Mouse (Mus musculus): ENCODE results near the gene Efcab2. TPM values are rescaled to one million over a fixed set of nuclear protein-coding genes. Genes with fewer than 3 reads are reported as not detected.

The Efcab2 gene
- polyA plus RNA-seq (2015; fragmentation: Nextera tagmentation; extraction: Ambion mirVana) = 4.1 and 5.2 TPM in 2 replicates

DNA sequence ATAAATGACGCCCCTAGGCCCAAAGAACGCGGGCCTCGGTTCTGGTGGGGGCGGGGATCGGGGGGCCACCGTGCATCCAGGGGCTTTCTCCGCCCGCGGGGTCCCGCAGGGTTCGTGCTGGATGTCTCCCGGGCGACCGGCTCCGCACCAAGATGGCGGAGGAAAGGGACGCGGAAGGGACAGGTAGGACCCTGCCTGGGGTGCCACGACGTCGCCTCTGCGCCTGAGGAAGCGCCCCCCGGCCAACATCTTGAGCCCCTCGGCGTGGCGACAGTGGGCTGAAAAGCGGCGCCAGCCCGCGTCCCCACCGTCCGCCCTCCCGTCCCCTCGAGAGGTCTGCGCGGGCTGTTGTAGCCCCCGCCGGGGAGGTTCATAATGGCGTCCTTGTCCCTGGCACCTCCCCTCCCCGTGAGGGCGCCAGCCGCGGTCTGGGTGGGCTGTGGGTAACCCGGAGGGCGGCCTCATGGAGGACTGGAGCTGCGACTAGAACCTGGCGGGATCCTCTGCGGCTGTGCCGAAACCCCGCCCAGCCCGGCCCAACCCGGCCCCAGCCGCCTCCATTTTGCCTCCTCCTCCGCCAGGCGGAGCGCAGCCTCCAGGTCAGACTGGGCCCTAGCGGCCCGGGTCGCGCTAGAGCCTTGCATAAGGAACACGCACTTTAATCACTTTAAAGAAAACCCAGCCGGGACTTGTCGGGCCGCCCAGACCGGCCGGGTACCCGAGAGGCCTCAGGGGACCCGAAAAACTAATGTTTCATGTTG, at the start of gene Efcab2:
TSS of gene Efcab2 (plus strand) at position 135 of the 761 bp plus-strand sequence.
- 1% methylated on average over 66 of the region's 70 CpGs for WGBS
- no peaks in the 10 kb centered on the region for H3K9me3 ChIP-seq
- H3K4me2 ChIP-seq = peak within 1 kb of the TSS; percentile 64
- no peaks in the 10 kb centered on the region for H3K27me3 ChIP-seq
- peak within 1 kb of the TSS; percentile 97 for H3K9ac ChIP-seq
- peak within 1 kb of the TSS; percentile 62 for H3K4me3 ChIP-seq
- H3K36me3 ChIP-seq = no peaks in the 10 kb centered on the region
- H3K27ac ChIP-seq = peak within 1 kb of the TSS; percentile 100
- peaks cover 1% of the 10 kb centered on the region for H3K4me1 ChIP-seq
- peak; percentile 97 for ATAC-seq (ENCODE audit: insufficient number of reproducible peaks, insufficient read depth, low FRiP score, low TSS enrichment, low read depth)

DNA sequence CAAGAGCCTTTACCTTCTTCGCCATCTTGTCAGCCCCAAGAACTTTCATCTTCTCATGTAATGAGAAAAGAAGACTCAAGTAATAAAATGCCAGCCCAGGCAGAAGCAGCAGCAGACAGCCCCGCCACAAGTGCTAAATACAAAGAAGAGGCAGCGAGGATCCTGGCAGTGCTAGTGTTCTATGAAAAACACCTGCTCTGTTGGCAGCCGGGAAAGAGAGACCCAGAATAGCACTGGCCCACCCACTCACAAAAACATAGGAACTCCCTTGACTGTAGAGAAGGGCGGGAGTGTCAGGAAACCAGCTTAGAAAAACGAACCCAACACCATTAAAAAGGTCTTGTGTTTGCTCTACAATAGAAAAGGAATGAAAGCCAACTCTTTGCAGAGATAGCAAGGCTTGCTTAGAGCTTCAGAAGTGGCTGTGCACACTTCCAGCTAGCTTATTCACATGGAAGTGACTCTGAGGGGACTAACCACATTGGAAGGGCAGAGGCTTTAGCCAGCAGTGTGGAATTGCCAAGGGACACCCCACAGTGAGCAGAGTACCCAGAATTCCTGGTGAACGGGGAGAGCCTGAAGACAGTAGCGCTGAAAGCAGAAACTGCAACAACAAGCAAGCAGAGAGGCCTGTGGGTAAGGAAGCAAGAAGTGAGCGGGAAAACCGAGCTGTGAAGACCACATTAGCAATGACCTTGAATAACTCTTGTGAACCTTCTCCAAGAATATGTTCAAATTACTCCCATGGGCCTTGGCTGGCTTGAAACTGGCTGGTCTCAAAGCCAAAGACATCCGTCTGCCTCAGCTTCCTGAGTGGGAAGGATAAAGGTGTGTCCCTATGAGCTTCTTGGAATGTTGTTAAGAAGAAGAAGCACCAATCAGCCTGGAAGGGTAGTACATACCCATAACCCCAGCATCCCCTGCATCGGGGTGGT, 47.8 kb upstream of the Efcab2 start:
- no peak for ATAC-seq (ENCODE audit: insufficient number of reproducible peaks, insufficient read depth, low FRiP score, low TSS enrichment, low read depth)

DNA sequence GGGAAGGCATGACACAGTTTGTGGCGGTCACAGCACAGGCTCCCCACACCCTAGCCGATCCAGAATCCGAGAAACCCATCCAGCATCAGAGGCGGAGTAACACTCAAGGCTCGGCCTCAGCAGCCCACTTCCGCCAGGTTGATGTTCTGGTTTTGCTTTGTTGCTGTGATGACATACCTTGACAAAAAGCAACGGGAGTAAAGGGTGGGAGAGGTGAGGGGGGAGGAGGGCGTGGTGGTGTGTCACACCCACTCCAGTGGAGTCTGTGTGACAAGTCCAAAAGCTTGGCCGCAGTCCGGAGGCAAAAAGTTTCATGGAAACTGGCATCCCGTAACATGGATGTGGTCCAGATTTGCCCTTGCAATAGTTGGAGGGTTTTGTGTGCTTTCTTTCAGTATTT, 45.6 kb upstream of the Efcab2 start:
- Histone ChIP-seq H3K4me3 (no peak overlapping the region), H3K27me3 (no peaks in the 10 kb centered on the region), H3K27ac (no peak overlapping the region), H3K4me2 (no peak overlapping the region), H3K9me3 (no peaks in the 10 kb centered on the region), H3K36me3 (no peaks in the 10 kb centered on the region), H3K9ac (no peak overlapping the region), H3K4me1 (peaks cover 5% of the 10 kb centered on the region; the same call in 1 of the 2 replicates)
- no peak for ATAC-seq (ENCODE audit: insufficient number of reproducible peaks, insufficient read depth, low FRiP score, low TSS enrichment, low read depth)
- 82% methylated on average over 11 of the region's 11 CpGs for WGBS

More for the DNA sequence above, 47.8 kb upstream of the Efcab2 start:
- Histone ChIP-seq H3K27me3 (no peaks in the 10 kb centered on the region), H3K27ac (no peak overlapping the region), H3K36me3 (no peaks in the 10 kb centered on the region), H3K4me3 (no peak overlapping the region), H3K4me1 (peaks cover 5% of the 10 kb centered on the region; the same call in 1 of the 2 replicates), H3K4me2 (no peak overlapping the region), H3K9ac (no peak overlapping the region), H3K9me3 (no peaks in the 10 kb centered on the region)
- WGBS = 62% methylated on average over 12 of the region's 12 CpGs

DNA sequence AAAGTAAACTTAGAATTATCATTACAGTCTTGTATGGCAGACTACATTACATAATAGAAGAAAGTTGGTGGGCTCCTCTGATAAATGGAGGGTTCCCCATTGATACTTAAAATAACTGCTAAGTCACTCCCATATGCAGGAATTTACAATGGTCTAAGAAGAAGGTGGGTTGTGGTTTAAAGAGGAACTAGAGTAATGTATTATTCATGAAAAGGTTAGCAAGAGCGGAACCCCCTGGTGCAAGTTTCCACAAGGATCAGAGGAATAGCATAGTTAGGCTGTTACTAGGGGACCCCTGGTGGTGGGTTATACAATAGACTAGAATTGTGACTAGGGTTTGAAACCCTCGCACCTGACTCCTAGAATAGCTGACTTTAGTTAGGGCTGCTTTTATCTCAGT, 45.2 kb upstream of the Efcab2 start:
- WGBS = 75% methylated on average over 2 of the region's 2 CpGs
- Histone ChIP-seq H3K27me3 (no peaks in the 10 kb centered on the region), H3K4me1 (peaks cover 5% of the 10 kb centered on the region; the same call in 1 of the 2 replicates), H3K4me3 (no peak overlapping the region), H3K9me3 (no peaks in the 10 kb centered on the region), H3K4me2 (no peak overlapping the region), H3K36me3 (no peaks in the 10 kb centered on the region), H3K27ac (no peak overlapping the region), H3K9ac (no peak overlapping the region)
- ATAC-seq (ENCODE audit: insufficient number of reproducible peaks, insufficient read depth, low FRiP score, low TSS enrichment, low read depth) = no peak

DNA sequence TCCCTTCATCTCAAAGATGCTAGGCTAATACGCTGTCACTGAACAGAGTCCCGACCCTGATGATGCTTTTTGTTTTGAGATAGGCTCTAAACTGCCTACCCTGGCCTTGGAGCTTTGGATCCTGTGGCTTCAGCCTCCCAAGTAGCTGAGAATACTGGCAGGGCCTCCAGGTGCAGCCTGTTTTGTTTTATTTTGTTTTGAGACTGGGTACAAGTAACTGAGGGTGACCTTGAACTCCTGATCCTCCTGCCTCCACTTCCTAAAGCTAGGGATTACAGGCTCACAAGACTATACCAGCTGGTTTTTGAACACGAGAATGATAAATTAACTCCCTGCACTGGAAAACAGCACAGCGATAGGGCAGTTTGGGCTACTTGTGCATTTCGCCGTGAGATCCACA, 40.7 kb upstream of the Efcab2 start:
- H3K36me3 ChIP-seq = no peaks in the 10 kb centered on the region

DNA sequence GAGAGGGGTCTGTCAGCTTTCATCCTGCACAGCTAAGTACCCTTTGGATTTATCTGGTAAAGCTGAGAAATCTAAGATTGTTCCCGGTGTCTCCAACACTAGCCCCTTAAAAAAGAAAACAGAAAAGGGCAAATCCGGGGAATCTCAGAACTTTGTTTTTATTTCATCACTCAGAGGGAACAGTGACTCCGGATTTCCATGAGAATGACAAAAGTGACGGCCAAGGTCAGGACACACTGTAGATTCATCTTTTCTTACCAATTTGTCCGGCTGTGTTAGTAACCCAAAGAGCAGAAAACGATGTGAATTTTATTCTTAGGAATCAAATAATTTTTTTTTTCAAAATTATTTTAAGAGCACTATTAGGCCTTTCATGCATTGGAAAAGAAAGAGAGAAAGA, 37.8 kb upstream of the Efcab2 start:
- Histone ChIP-seq H3K9ac (no peak overlapping the region), H3K27me3 (no peaks in the 10 kb centered on the region), H3K9me3 (no peaks in the 10 kb centered on the region), H3K36me3 (no peaks in the 10 kb centered on the region), H3K4me3 (no peak overlapping the region), H3K4me1 (peaks cover 4% of the 10 kb centered on the region; the same call in 1 of the 2 replicates), H3K27ac (no peak overlapping the region), H3K4me2 (no peak overlapping the region)
- no peak for ATAC-seq (ENCODE audit: insufficient number of reproducible peaks, insufficient read depth, low FRiP score, low TSS enrichment, low read depth)
- 68% methylated on average over 6 of the region's 6 CpGs for WGBS

More for the DNA sequence above, 40.7 kb upstream of the Efcab2 start:
- no peaks in the 10 kb centered on the region for H3K27me3 ChIP-seq
- no peak for ATAC-seq (ENCODE audit: insufficient number of reproducible peaks, insufficient read depth, low FRiP score, low TSS enrichment, low read depth)
- 79% methylated on average over 6 of the region's 6 CpGs for WGBS
- no peak overlapping the region for H3K9ac ChIP-seq
- H3K4me2 ChIP-seq = no peak overlapping the region
- no peak overlapping the region for H3K4me3 ChIP-seq
- no peak overlapping the region for H3K27ac ChIP-seq
- no peaks in the 10 kb centered on the region for H3K9me3 ChIP-seq
- peaks cover 4% of the 10 kb centered on the region; the same call in 1 of the 2 replicates for H3K4me1 ChIP-seq

DNA sequence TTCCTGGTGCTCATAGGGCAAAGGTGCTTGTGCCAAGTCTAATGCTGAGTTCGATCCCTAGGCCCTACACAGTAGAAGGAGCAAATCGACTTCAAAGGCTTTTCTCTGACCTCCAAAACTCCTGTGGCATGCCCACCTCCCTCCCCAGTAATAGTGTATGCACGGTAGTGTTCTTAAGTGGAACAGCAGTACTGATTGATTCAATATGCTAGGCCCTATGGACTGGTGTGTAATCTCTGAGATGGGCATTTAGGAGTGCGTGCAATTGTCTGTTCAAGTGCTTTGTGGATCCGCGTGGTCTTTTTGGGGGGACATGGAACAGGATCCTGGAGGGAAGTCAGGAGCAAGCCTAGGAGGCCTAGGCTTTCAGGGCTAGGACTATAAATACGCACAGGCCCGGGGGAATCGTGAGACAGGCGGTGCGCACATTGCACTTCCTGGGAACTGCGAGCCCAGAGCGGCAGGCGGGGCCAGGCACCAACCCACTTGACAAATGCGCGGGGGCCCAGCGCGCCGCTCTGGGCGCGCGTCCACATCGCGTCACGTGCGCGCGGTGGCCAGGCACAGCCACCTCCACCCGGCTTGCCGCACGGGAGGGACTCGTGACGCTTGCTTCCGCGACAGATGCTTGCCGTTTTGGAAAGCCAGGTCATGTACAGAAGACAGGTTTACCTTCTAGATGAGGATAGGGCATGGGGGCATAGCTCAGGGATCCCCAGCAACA, 37.2 kb upstream of the Efcab2 start:
- Histone ChIP-seq H3K27ac (peak overlapping the region; percentile 69), H3K4me3 (peak overlapping the region; percentile 50), H3K4me1 (peaks cover 4% of the 10 kb centered on the region; the same call in 1 of the 2 replicates), H3K27me3 (no peaks in the 10 kb centered on the region), H3K4me2 (peak overlapping the region; percentile 82), H3K9ac (peak overlapping the region; percentile 70), H3K9me3 (no peaks in the 10 kb centered on the region), H3K36me3 (no peaks in the 10 kb centered on the region)
- ATAC-seq (ENCODE audit: insufficient number of reproducible peaks, insufficient read depth, low FRiP score, low TSS enrichment, low read depth) = peak; percentile 85
- WGBS = 1% methylated on average over 36 of the region's 36 CpGs

DNA sequence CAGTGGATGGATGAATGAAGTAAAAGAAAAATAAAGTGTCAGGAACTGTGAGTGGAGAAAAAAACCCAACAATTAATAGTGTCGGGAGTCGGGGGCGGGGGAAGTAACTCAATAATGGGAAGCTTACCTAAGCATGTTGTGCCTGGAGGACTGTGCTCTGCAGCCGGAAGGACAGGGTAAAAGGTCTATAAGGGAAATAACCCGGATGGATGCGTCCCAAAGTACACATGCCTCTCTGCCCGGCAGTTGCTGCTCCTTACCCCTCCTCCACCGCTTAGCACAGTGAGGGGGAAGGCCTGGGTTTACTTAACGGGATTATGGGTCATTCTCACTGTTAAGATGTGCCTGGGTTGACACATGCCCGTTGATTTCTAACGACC, 36.6 kb upstream of the Efcab2 start:
- WGBS = 1% methylated on average over 11 of the region's 11 CpGs
- H3K4me3 ChIP-seq = peak overlapping the region; percentile 50
- H3K9ac ChIP-seq = peak overlapping the region; percentile 70
- H3K27me3 ChIP-seq = no peaks in the 10 kb centered on the region
- H3K36me3 ChIP-seq = no peaks in the 10 kb centered on the region
- H3K4me2 ChIP-seq = peak overlapping the region; percentile 82
- peak; percentile 44 for ATAC-seq (ENCODE audit: insufficient number of reproducible peaks, insufficient read depth, low FRiP score, low TSS enrichment, low read depth)
- H3K4me1 ChIP-seq = peaks cover 4% of the 10 kb centered on the region; the same call in 1 of the 2 replicates
- peak overlapping the region; percentile 69 for H3K27ac ChIP-seq
- no peaks in the 10 kb centered on the region for H3K9me3 ChIP-seq

DNA sequence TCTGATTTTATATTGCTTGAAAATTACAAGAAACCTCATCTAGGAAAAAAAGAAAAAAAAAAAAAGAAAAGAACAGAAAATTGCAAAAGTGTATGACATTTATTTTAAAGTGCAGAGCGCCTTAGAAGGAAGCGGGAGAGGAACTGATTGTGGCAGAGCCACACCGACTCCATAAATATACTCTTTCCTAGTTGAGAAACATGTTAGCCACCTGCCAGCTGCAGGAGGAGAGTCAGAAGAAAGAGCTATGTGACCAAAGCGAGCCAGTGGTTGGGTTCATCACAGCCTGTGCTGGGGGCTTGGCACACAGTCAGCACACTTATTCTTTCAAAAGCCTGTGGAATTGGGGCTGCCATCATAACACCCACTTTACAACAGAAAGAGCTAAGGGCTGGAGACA, 33.2 kb upstream of the Efcab2 start:
- no peak overlapping the region for H3K4me3 ChIP-seq
- H3K4me1 ChIP-seq = peaks cover 4% of the 10 kb centered on the region; the same call in 1 of the 2 replicates
- WGBS = 84% methylated on average over 4 of the region's 4 CpGs
- H3K36me3 ChIP-seq = no peaks in the 10 kb centered on the region
- no peak overlapping the region for H3K9ac ChIP-seq
- H3K27me3 ChIP-seq = no peaks in the 10 kb centered on the region
- H3K9me3 ChIP-seq = no peaks in the 10 kb centered on the region
- ATAC-seq (ENCODE audit: insufficient number of reproducible peaks, insufficient read depth, low FRiP score, low TSS enrichment, low read depth) = no peak
- H3K4me2 ChIP-seq = no peak overlapping the region
- H3K27ac ChIP-seq = no peak overlapping the region

DNA sequence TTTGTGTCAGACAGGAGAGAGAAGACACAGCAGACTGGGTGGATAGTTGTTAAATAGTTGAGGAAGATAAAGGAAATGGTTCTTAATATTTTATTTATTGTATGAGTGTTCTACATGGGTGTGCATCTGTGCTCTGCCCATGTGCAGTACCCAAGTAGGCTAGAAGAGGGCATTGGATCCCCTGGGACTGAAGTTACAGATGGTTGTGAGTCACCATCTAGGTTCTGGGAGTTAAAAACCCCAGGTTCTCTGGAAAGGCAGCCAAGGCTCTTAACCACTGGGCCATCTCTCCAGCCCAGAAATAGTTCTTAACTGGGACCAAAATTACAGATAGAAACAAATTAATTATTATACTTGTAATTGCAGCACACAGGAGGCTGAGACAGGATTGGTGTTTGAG, 30.5 kb upstream of the Efcab2 start:
- Histone ChIP-seq H3K27ac (no peak overlapping the region), H3K36me3 (no peaks in the 10 kb centered on the region), H3K4me2 (no peak overlapping the region), H3K4me3 (no peak overlapping the region), H3K9ac (no peak overlapping the region), H3K27me3 (no peaks in the 10 kb centered on the region), H3K9me3 (no peaks in the 10 kb centered on the region), H3K4me1 (no peaks in the 10 kb centered on the region)
- ATAC-seq (ENCODE audit: insufficient number of reproducible peaks, insufficient read depth, low FRiP score, low TSS enrichment, low read depth) = no peak

DNA sequence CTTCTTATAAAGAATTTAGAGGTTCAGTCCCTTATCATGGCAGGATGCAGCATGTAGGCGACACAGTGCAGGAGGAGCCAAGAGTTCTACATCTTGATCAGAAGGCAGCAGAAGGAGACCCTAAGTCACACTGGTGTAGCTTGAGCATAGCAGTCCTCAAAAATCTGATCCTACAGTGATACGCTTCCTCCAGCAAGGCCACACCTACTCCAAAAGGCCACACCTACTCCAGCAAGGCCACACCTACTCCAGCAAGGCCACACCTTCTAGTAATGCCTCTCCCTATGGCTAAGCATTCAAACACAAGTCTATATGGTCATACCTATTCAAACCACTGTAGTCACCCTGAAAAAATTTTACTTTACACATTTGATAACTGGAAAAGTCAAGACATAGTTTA, 29.8 kb upstream of the Efcab2 start:
- Histone ChIP-seq H3K9ac (no peak overlapping the region), H3K4me1 (no peaks in the 10 kb centered on the region), H3K4me3 (no peak overlapping the region), H3K9me3 (no peaks in the 10 kb centered on the region), H3K4me2 (no peak overlapping the region), H3K36me3 (no peaks in the 10 kb centered on the region), H3K27me3 (no peaks in the 10 kb centered on the region), H3K27ac (no peak overlapping the region)
- 78% methylated on average over 2 of the region's 2 CpGs for WGBS
- ATAC-seq (ENCODE audit: insufficient number of reproducible peaks, insufficient read depth, low FRiP score, low TSS enrichment, low read depth) = no peak
